Mouse (Mus musculus): ENCODE measurements around the gene Pold1. TPM values are rescaled to one million over a fixed set of nuclear protein-coding genes. Genes with fewer than 3 reads are reported as not detected.

Gene Pold1
- polyA plus RNA-seq (2012; rRNA removed) = 16.1 and 17.2 TPM in 2 replicates

GRCm38 (mm10) chr7:44548497-44549087 lies at the start of gene Pold1:
TSS of gene Pold1 (minus strand) at chr7:44548849.

GRCm38 (mm10) chr7:44590402-44591347 lies 42.0 kb upstream of the Pold1 start, which contains the start of gene Kcnc3:
TSS of gene Kcnc3 (plus strand) at chr7:44590664.

GRCm38 (mm10) chr7:44572213-44572701 lies 23.6 kb upstream of the Pold1 start, which contains the start of gene Napsa:
TSS of gene Napsa (plus strand) at chr7:44572380.

GRCm38 (mm10) chr7:44553826-44554225 lies 5.2 kb upstream of the Pold1 start, which contains the start of gene Nr1h2:
TSS of gene Nr1h2 (minus strand) at chr7:44553951.

GRCm38 (mm10) chr7:44531946-44532732 lies 16.5 kb downstream of the Pold1 start, which contains the start of gene Spib:
TSS of gene Spib (minus strand) at chr7:44532071.

GRCm38 (mm10) chr7:44524502-44524901 lies 24.1 kb downstream of the Pold1 start, which contains the start of gene Mybpc2:
TSS of gene Mybpc2 (minus strand) at chr7:44524656.

GRCm38 (mm10) chr7:44495992-44496770 lies 52.5 kb downstream of the Pold1 start, which contains the start of the genes Emc10 and Fam71e1:
TSS of gene Emc10 (minus strand) at chr7:44496529.
TSS of gene Fam71e1 (plus strand) at chr7:44496581.

Other genes with a start within 250 kb of the Pold1 start
- 5.9 and 7.3 TPM in 2 replicates for gene Clec11a, start 241.9 kb downstream of the Pold1 start, polyA plus RNA-seq (2012; rRNA removed)
- 1.1 and 1.5 TPM in 2 replicates for gene Shank1, start 238.6 kb downstream of the Pold1 start, polyA plus RNA-seq (2012; rRNA removed)
- gene Syt3, start 164.7 kb downstream of the Pold1 start, polyA plus RNA-seq (2012; rRNA removed) = 4.4 and 6.3 TPM in 2 replicates
- gene 1700008O03Rik, start 163.0 kb downstream of the Pold1 start, polyA plus RNA-seq (2012; rRNA removed) = 0.44 and 2.1 TPM in 2 replicates
- gene Lrrc4b, start 119.8 kb downstream of the Pold1 start, polyA plus RNA-seq (2012; rRNA removed) = 1.5 and 2.3 TPM in 2 replicates
- gene Aspdh, start 83.5 kb downstream of the Pold1 start, polyA plus RNA-seq (2012; rRNA removed) = 0.06 and 0.37 TPM in 2 replicates
- 68.6 and 84.3 TPM in 2 replicates for gene Josd2, start 80.9 kb downstream of the Pold1 start, polyA plus RNA-seq (2012; rRNA removed)
- gene Emc10, start 52.3 kb downstream of the Pold1 start, polyA plus RNA-seq (2012; rRNA removed) = 186 and 215 TPM in 2 replicates
- gene Fam71e1, start 52.3 kb downstream of the Pold1 start, polyA plus RNA-seq (2012; rRNA removed) = 3.2 and 6.5 TPM in 2 replicates
- gene Mybpc2, start 24.2 kb downstream of the Pold1 start, polyA plus RNA-seq (2012; rRNA removed) = 0.84 and 2.7 TPM in 2 replicates
- gene Spib, start 16.8 kb downstream of the Pold1 start, polyA plus RNA-seq (2012; rRNA removed) = 2.3 and 4.4 TPM in 2 replicates
- gene Nr1h2, start 5.1 kb upstream of the Pold1 start, polyA plus RNA-seq (2012; rRNA removed) = 120 and 156 TPM in 2 replicates
- 1.3 and 2.4 TPM in 2 replicates for gene Napsa, start 23.5 kb upstream of the Pold1 start, polyA plus RNA-seq (2012; rRNA removed)
- gene Kcnc3, start 41.8 kb upstream of the Pold1 start, polyA plus RNA-seq (2012; rRNA removed) = 2.1 and 2.2 TPM in 2 replicates
- gene Myh14, start 122.0 kb upstream of the Pold1 start, polyA plus RNA-seq (2012; rRNA removed) = 37.3 and 39.8 TPM in 2 replicates
- gene Izumo2, start 159.9 kb upstream of the Pold1 start, polyA plus RNA-seq (2012; rRNA removed) = not detected in 2 replicates
- gene Vrk3, start 199.6 kb upstream of the Pold1 start, polyA plus RNA-seq (2012; rRNA removed) = 12.6 and 15.6 TPM in 2 replicates
- 0.02 TPM in 1 of 2 replicates, not detected in the other for gene Zfp473, start 202.2 kb upstream of the Pold1 start, polyA plus RNA-seq (2012; rRNA removed)

All from stomach, adult 2 months (tissue).